Mouse (Mus musculus) gastrocnemius, adult 18-20 months (tissue): ENCODE data around the gene Kdm5b. TPM values are rescaled to one million over a fixed set of nuclear protein-coding genes. Genes with fewer than 3 reads are reported as not detected.

Experiments used
- DNase-seq: peaks from one replicate; pipeline ENCODE4 v3.0.0; 2021; ENCODE audit warnings: low spot score
- total RNA-seq, 2 experiments: library from RNA; stranded (reverse); gene quantifications; 2 replicates each; pipeline ENCODE4 v1.2.3; 2021

The Kdm5b gene
- total RNA-seq, 2 experiments from 2014 or later = 8.0 to 8.3 TPM

- no peak for DNase-seq
These were observed 23.6 kb downstream of the Kdm5b start for GRCm38 (mm10) chr1:134583560-134583959.

GRCm38 (mm10) chr1:134589676-134590075 is 29.7 kb downstream of the Kdm5b start:
- DNase-seq = no peak

- peak; percentile 3 for DNase-seq
These were observed 31.8 kb downstream of the Kdm5b start for GRCm38 (mm10) chr1:134591773-134592172.

GRCm38 (mm10) chr1:134597339-134598054 is 37.5 kb downstream of the Kdm5b start:
- DNase-seq = no peak

- no peak for DNase-seq
These were observed 44.1 kb downstream of the Kdm5b start for GRCm38 (mm10) chr1:134604086-134604485.

- no peak for DNase-seq
These were observed 45.7 kb downstream of the Kdm5b start for GRCm38 (mm10) chr1:134605670-134606069.

GRCm38 (mm10) chr1:134606381-134606780 is 46.4 kb downstream of the Kdm5b start:
- no peak for DNase-seq

- DNase-seq = no peak
These were observed 47.3 kb downstream of the Kdm5b start for GRCm38 (mm10) chr1:134607279-134607678.

- no peak for DNase-seq
These were observed 49.2 kb downstream of the Kdm5b start for GRCm38 (mm10) chr1:134609172-134609571.

GRCm38 (mm10) chr1:134614554-134614953 is 54.6 kb downstream of the Kdm5b start:
- DNase-seq = no peak

GRCm38 (mm10) chr1:134614988-134615387 is 55.0 kb downstream of the Kdm5b start:
- DNase-seq = no peak

GRCm38 (mm10) chr1:134617656-134618055 is 57.7 kb downstream of the Kdm5b start:
- DNase-seq = no peak

- no peak for DNase-seq
These were observed 65.4 kb downstream of the Kdm5b start for GRCm38 (mm10) chr1:134625325-134625724.

- no peak for DNase-seq
These were observed 69.5 kb downstream of the Kdm5b start for GRCm38 (mm10) chr1:134629455-134629854.

GRCm38 (mm10) chr1:134634296-134634695 is 74.3 kb downstream of the Kdm5b start:
- no peak for DNase-seq

GRCm38 (mm10) chr1:134636245-134636644 is 76.3 kb downstream of the Kdm5b start:
- no peak for DNase-seq

GRCm38 (mm10) chr1:134636684-134637083 is 76.7 kb downstream of the Kdm5b start:
- DNase-seq = no peak

GRCm38 (mm10) chr1:134638041-134638440 is 78.1 kb downstream of the Kdm5b start:
- DNase-seq = no peak

- DNase-seq = no peak
These were observed 78.6 kb downstream of the Kdm5b start for GRCm38 (mm10) chr1:134638522-134638921.

- DNase-seq = no peak
These were observed 79.5 kb downstream of the Kdm5b start for GRCm38 (mm10) chr1:134639460-134639859.

GRCm38 (mm10) chr1:134641507-134641906 is 81.5 kb downstream of the Kdm5b start:
- no peak for DNase-seq

- DNase-seq = no peak
These were observed 83.7 kb downstream of the Kdm5b start for GRCm38 (mm10) chr1:134643702-134644101.

GRCm38 (mm10) chr1:134645408-134646200 is 85.6 kb downstream of the Kdm5b start:
- no peak for DNase-seq
